Mouse (Mus musculus) cerebellum, postnatal 10 days (tissue): ENCODE data around the gene Ccdc181.
"Not testable (repeated sequence)": the region's sequence is repeated elsewhere in the genome, so short reads cannot be mapped to it uniquely, and the experiment has no call there.

Experiments
- DNase-seq, 2 experiments: peaks; one replicate each; pipeline ENCODE4 v3.0.0; 2021; ENCODE audit warnings: mixed read lengths in 2 of 2

Gene Ccdc181

DNA sequence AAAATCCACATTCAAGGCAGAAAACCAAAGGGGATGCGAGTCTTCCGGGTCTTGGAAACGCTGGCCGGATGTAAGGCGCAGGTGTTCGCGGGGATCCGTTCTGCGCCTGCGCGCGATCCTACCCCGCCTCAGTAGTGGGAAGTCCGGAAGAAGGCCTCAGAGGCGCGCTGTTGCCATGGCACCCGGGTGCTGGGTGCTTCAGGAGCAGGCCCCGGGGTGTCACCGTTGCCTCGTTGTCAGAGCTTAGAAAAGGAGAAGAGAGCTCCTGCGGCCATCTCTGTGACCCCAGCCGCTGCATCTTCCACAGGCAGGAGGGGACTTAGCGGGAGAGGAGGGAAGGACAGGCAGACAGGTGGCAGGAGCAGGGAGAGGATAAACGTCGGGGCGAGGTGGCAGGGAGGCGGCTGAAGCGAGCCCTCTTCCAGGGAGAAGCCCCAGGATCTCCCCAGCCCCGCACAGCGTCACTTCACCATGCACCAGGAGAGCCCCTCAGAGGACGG is at the start of gene Ccdc181:
Gene Ccdc181 (plus strand): TSS at position 131 of the 500 bp plus-strand sequence.
- DNase-seq, result peak; percentile 94 to 97

DNA sequence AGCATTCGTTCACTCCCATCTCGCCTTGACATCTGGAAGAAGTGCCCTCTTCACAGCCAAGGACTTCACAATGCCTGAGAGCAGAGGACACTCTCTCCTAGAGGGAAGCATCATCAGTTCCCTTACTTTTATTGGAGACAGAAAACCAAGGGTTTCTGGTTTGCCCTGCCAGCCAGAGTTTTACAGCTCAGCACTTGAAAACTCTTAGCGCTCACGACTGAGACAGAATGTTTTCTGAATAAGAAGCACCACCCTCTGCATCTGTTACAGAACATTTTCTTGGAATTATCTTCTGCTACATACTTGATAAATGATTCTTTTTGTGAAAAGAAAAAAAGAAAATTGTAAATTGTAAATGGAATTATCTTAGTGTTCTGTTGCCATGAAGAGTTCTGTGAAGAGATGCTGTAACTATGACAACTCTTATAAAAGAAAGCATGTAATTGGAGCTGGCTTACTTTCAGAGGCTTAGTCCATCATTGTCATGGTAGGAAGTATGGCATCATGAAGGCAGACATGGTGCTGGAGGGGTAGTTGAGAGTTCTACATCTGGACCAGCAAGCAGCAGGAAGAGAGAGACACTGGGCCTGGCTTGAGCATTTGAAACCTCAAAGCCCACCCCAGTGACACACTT is 43.3 kb upstream of the Ccdc181 start:
- DNase-seq, result not testable (repeated sequence)

DNA sequence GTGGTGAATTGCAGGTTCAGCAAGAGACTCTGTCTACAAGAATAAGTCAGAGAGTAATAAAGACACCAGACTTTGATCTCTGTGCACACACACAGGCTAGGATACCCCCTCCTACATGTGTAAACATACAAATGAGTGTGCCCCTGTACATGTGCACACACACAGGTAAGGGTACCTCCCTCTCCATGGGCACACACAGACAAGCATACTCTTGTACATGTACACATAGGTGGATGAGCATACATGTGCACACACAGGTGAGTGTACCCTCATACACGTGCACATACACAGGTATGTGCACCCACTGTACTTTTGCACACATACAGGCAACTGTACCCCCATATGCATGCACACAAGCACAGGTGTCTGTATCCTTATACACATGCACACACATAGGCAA is 41.9 kb upstream of the Ccdc181 start:
- no peak for DNase-seq

DNA sequence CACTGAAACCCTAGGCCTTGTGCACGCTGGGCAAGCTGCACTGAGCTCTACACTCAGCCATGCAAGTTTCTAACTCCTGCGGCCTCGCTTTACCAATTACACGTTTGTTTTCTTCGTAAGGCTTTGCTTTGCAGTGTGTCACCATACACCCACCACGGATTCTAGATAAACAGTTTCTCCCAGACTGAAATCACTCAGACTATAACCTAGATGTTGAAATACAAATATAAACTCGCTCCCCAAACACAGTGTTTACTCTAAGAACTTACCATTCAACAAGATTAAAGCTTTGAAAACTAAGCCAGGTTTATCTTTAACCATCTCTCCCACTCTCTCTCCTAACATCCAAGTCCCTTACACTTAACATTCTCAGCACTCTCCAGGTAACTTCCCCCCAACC is 40.3 kb upstream of the Ccdc181 start:
- DNase-seq, result no peak

DNA sequence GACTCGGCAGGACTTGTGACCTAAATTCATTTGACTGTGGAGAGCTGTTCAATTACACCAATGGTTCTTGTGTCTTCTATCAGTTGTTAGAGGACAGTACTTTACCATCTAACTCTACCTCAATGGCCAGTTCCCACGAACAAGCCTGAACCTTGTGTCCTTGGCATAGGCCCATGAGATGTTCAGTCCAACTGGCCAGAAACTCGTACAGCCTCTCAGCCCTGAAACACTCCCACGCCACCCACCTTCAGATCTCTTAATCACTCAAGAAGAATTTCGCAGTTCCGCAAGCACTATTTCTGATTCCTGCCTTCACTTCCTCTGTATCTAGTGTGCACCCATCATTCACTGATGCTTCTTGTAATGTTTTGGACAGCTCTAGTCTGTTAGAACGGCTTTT is 39.3 kb upstream of the Ccdc181 start:
- peak; percentile 38 to 43 for DNase-seq

DNA sequence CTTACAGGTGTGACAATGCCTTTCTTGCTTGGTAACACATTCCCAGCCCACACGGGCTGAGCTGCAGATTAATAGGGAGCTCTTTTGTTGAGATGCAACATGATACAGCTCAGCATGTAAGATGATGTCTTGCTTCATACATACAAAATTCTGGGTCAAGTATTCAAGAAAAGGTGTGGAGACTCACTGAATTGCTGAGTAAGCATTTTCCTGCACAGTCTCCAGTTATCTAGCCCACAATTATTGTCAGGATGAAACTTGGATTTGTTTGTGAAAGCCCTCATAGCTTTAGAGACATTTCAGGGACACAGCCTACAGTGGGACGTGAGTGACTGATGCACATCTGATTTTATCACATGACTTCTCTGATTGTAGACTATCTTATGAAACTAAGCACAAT is 33.9 kb upstream of the Ccdc181 start:
- no peak for DNase-seq

DNA sequence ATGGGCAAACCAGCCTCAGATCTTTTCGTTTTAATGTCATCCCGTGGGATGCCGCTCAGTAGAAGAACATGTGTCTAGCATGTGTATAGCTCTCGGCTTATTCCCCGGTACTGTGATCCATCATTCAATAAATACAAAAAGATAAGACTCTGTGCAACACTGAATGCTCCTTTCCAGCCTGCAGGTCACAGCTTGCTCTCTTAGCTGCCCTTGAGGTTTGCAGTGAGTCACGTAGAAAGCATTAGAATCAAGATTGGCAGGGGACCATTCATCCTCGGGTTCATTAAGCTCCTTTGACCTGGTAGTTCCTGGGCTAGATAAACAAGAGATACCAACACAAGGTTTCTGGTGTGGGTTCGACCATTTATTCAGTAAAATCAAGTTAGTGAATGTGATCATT is 32.6 kb upstream of the Ccdc181 start:
- no peak for DNase-seq

DNA sequence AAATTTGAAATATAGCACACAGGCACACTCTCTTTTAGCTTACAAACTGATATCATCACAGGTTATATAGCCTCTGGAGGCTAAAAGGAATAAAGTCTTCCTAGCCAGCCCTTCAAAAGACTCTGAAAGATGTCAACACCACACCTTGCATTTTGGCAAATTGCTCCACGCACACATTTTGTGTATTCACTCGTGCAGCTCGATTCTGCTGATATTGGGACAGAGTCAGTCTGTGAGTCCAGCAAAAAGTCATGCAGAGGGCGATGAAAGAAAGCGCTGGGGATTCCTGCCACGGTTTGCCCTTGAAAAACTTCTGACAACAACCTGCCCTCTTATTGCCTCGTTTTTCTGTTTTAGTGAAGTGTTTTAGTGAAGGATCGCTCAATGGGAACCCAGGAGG is 27.9 kb upstream of the Ccdc181 start:
- peak in 1 of 2 experiments; percentile 4 for DNase-seq

DNA sequence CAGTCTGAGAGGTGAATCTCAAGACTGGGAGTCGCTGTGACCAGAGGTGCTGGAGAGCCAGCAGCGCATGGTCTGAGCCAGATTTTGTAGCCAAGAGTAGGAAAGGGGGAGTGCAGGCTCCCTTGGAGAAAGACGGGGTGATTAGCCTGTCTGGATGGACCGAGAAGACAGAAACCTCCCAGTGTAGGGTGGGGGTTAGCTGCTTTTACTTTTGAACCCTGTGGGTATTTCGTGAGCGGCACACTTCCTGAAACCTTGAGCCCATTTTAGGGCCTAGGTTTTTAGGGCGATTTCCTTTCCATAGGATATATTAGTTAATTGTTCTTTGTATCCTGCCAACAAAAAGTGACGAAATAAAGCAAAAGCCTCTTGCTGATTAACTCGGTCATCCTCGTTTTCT is 27.4 kb upstream of the Ccdc181 start:
- peak in 1 of 2 experiments; percentile 30 for DNase-seq

DNA sequence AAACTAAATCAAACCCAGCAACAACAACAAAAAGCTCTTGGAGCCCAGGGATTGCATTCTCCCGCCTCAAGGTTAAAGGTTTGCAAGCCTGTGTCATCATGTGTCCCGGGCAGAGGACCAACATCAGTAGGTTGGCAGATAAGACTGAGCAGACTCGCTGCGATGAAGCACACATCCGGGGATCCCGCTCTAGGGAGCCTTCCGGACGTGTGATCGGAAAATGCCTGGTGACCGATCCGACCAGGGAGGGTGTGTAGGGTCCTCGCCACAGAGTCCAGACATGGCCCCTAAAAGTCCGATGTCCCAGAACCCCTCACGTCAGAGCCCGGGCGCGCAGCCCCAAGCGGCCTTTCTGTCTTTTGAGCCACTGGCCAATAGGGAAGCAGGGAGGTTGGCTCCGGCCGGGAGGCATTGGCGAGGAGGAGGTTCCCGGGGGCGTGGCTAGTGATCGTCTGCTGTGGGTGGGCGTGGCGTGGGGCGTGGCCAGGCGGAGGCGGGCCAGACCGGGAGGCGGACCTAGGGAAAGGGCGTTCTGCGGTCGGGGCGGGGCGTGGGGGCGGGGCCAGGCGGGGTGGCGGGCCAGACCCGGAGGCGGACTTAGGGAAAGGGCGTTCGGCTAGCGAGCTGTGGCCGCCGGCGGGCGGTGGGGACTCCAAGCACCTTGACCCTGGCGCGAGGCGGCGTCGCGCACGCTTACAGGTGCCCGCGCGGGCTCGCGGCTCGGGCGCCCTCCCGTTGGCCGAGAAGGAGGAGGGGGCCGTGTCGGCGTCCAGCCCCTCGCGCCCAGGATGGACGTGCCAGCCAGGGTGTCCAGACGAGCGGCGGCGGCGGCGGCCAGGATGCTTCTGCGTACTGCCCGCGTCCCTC is 26.7 kb upstream of the Ccdc181 start, which contains the start of gene Slc19a2:
Gene Slc19a2 (plus strand): TSS at position 582 of the 867 bp plus-strand sequence.
- DNase-seq, result peak; percentile 100

DNA sequence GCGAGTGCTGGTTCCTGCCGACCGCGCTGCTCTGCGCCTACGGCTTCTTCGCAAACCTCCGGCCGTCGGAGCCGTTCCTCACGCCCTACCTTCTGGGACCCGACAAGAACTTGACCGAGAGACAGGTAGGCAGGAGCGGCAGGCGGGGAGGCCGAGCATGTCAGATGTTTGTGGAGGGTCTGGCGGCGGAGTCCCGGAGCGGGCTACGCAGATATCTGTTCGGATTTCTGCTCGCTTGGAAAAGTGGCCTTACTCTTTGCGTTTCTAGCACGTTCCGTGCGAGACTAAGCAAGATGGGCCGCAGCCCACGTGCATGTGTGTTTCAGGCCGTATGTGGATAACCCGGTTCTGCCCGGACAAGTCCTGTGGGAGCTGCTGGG is 26.1 kb upstream of the Ccdc181 start:
- DNase-seq, result no peak

DNA sequence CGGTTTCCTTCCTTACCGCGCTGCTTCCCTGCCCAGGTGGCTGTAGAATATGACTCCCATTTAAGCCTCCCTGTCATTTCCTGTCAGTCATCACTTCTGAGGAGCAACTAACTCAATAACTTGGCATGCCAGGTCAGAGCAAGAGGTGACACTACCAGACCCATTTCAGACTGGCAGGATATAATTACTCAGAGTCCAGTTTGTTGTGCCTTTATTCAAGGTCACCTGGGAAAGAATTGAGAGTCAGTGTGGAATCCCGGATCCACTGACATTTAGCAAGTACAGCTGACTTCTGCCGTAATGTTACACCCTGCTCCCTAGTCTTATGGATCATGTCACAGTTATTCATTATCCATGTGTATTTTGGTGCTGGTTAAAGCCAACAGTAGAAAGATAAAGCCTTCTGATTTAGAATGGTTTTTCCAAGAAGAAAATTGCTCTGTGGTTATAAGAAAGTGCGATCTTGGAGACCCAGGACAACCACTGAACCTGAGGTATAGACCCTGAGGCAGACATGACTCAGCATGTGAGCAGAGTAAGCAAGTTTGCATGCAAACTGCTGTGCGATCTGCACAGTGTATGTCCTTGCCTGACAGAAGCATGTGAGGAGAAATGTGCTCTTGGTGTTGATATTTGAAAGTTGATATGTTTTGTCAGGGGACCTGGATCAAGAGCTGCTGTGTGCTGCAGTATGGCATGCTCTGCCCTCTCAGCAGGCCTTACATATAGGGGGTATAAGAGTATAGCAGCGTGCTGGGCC is 24.8 kb upstream of the Ccdc181 start:
- no peak for DNase-seq

DNA sequence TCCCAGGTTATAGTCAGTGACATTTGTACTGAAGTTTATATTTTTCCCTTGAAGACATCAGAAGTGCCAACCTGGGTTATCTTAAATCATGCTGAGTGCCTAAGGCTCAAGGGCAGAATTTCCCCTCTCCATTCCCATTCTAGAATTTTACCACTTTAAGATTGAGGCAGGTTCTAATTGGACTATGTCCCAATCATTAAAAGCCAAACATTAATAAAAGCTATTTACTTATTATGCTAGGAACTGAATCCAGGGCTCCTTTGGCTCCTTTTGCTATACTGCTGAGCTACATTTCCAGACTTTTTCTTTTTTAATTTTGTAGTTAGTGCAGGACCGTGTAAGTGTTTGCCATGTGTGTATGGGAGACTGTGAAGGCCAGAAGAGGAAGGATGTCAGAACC is 23.9 kb upstream of the Ccdc181 start:
- DNase-seq, result no peak

DNA sequence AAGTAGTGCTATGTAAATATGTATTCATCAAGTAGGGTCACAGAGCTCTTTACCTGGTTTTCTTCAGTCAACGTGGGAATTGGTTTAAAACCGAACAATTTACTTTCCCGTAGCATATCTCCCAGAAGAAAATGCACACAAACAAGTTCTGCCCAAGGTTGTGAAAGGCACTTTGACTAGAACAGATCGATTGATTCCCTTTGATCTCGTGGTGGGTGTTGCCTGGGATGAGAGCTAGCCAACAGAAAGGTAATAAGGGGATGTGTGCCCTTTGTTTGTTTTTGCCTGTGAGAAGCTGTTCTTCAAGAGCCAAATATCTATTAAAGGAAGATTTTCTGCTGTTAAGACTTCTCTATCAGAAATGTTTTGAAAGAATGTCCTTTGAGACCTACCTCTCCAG is 22.8 kb upstream of the Ccdc181 start:
- no peak for DNase-seq

DNA sequence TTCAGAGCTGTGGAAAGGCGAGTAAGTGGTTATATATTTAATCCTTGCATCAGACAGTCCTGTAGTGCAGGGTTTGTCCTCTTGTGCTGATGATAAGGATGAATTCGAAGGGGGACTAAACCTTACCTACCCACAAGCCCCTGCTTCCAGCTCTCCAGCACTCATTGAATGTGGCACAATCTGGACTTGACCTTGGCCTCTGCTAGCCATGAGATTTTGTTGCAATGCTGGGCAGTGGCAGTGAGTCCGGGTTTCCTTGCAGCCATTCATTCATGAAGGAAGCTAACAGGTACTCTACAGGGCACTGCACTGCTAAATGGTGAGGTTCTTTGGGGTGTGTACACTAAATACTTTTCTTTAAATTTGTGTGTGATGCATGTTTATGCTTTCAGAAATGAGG is 20.5 kb upstream of the Ccdc181 start:
- DNase-seq, result no peak

DNA sequence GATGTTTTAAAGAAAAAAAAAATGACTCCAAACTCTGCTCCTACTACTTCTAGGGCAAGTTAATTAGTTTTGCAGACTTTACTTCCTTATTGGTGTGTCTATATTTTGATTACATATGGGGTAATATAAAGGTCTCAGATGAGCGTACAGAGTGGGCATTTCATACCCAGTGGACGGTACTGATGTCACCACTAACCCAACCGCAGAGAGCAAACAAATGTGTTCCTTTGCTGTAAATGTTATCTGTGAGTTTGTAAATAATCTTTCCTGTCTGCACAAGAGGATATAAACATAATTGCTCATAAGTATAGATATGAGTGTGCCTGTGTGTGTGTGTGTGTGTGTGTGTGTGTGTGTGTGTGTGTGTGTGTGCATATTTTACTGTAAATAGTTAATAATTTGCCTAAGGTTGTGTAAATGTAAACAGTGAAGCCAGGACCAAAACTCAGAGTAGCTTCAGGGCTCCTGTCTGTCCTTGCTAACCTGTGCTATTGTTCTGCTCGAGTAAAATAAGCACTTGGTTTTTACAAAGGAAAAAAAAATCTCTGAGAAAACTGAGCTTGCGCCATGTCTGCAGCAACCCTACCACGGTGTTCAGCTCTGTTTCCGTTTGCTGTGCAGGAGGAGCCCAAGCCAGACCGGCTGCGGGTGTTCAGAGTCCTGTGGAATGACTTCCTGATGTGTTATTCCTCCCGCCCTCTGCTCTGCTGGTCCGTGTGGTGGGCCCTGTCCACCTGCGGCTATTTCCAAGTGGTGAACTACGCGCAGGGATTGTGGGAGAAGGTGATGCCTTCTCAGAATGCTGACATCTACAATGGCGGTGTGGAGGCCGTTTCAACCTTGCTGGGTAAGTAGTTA is 15.0 kb upstream of the Ccdc181 start:
- no peak for DNase-seq

DNA sequence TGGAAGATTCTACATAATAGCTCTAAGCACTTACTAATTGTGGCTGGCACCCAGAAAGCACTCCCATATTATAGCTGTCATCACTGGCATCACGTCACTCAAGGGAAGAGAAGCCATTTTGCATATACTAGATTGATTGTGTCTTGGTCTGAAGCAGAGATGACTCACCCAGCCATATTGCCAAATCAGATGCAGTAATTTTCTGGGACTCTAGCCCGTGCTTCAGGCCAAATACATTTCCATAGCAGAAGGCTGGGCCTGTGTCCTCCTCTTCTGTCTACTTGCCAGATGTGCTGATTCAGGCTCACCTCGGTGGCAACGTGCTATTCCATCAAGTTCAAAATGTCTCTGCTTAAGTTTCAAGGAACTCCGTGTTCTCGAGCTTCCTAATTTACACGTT is 13.8 kb upstream of the Ccdc181 start:
- no peak for DNase-seq

DNA sequence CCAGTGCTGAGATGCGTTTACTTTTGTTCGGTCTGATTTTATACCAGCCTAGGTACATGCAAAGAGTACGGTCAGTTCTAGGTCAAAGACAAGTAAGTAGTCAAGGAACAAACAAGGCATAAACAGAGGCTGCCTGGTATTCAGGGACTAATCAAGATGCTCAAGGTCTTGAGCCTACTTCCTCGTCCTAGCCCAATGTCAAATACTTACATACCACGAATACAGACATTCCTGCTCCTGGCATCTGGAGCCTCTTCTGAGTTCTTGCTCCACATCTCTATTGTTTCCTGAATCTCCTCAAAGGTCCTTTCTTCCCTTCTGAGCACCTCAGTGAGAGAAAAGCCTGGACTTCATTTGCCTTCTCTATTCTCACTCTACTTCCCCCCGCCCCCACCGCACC is 4.4 kb upstream of the Ccdc181 start:
- DNase-seq, result no peak

DNA sequence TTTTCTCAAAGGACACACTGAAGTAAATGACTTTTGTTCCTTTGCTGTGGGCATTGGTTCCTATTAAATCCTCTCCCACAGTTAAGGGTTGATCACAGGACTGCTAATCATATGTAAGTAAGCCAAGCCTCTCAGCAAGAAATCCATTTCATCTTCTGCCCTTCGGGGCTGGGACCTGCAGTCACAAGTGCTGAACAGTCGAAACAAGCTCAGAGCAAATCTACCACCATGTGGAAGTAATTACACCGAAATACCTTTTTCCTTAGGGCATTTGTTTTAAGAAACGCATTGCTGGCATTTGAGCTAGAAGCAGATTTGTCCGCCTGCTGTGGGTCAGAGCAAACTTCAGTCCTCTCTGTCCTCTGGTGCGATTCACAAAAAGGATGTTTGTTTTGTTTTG is 1.7 kb upstream of the Ccdc181 start:
- no peak for DNase-seq

DNA sequence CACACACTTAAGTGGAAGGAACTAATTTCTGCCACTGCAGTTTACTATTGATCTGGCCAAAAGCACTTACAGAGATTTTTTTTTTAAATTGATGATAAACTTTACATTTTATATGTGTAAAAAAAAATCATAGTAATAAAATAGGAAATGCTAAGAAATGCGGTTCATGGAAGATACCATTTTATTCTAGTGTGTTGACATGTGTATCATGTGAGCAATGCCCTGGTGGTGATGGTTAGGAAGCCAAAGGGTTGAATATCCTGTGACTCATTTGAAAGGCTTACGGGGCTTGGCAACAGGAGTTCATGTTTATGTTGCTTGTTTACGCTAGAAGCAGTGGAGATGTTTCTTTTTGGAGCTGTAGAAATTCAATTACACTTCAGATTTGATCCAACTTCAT is 1.2 kb downstream of the Ccdc181 start:
- no peak for DNase-seq

DNA sequence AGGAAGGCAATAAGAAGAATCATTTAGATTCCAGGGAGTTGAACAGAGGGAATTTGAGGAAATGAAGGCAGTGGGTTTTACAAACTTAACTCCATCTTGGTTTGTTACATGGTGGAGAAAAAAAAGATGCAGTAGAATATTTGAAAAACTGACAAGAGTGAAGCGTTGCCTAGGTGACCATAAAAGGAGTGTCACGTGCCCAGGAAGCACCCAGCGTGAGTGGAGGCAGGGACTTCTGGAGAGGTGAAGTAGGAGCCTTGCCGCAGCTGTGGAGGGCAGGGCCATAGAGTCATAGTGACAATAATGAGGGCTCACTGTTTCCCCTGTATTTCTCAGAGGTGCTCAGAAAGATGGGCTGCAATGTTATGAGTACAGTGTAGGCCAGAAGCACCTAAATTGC is 3.9 kb downstream of the Ccdc181 start:
- no peak for DNase-seq

DNA sequence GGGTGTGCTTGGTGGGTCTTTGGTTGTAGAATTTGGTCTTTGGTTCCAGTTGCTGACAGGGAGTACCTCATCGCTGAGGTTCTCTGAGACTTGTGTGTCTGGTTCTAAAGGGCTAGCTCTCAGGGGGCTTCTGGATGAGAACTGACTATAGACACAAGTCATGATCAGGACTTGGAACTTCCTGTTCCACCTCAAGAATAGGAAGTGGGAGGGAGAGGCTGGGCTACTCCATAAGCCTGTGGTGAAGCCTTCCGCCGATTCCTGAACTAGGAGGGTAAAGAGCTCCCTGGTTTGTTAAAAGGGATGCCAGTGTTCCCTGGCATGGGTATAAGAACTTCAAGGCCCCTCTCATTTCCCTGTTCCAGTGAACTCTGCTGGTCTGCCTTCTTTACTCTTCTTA is 8.6 kb downstream of the Ccdc181 start:
- no peak for DNase-seq
